Mouse (Mus musculus) spleen, adult 2 months (tissue): ENCODE measurements around the gene 1700069L16Rik.

Experiments used
- CTCF ChIP-seq: fragments of 200-500 bp; IDR thresholded peaks from 2 replicates; pipeline ENCODE4 v1.5.1; 2011; ENCODE audit warnings: mild to moderate bottlenecking, inconsistent platforms; ENCODE audit not compliant: insufficient read depth, insufficient read length, insufficient replicate concordance; ENCODE audit errors: extremely low read depth
- POLR2A ChIP-seq: fragments of 200-500 bp; IDR thresholded peaks from 2 replicates; pipeline ENCODE4 v1.6.1; 2011; ENCODE audit warnings: low read depth, low read length, inconsistent platforms

DNA sequence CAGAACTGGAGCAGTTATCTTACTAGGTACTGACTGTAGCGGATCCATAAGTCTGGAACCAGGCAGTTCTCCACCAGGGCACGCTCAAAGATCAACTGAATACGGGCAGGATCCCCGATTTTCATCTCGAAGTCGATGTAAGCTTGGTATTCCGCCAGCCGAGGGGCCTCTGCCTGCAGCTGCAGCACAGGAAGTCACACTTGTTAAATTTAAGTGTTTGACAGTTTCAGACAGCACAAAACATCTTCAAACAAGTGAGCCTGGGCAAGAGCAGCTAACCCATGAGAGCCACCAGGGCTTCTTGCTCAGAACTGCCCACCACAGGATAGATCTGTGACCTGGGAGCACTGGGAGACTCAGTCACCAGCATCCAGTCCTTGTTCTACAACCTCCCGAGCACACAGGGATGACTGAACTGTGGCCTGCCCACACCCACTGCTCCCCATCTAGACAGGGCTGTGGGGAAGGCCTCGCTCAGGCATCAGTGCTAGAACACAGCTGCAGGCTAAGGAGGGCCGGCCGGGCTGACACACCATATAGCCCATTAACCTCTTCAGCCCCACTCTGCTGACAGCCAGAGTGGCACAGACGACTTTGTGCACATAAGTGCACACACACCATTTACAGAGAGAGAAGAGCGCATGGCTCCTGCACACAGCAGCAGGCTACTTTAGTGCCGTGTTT, 30.9 kb upstream of the 1700069L16Rik start:
- TF ChIP-seq POLR2A (no peak), CTCF (no peak)
